Mouse (Mus musculus): ENCODE results near the gene Calr4.

DNA sequence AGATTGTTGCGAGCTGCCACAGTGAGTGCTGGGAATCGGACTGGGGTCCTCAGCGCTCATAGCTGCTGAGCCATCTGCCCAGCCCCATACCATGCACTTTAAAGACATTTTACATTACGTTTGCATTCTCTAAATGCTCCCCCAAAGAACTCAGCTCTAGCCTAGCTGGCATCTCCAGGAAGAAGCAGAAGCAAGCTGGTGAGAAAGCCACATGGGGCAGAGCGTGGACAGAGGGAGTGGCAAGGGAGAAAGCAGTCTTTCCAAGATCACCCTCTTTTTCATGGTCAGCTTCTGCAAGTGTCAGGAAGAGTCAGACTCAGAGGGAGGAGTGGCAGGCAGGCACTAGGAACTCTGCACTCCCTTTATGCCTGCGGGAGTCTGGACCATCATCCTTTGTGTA lies 22.5 kb downstream of the Calr4 start:
- no peak for TF ChIP-seq CTCF (IDR thresholded peaks at IDR 0.05; ENCODE audit: low read depth, low read length)
- no peak for TF ChIP-seq POLR2A (IDR thresholded peaks at IDR 0.05; ENCODE audit: borderline replicate concordance, low read depth, low read length)
